Mouse (Mus musculus): Measurements from ENCODE around the gene Rnaseh2b. TPM values are rescaled to one million over a fixed set of nuclear protein-coding genes. Genes with fewer than 3 reads are reported as not detected.

The Rnaseh2b gene
- polyA plus RNA-seq, 1 experiment from 2014 or later, result 74.7 TPM

DNA sequence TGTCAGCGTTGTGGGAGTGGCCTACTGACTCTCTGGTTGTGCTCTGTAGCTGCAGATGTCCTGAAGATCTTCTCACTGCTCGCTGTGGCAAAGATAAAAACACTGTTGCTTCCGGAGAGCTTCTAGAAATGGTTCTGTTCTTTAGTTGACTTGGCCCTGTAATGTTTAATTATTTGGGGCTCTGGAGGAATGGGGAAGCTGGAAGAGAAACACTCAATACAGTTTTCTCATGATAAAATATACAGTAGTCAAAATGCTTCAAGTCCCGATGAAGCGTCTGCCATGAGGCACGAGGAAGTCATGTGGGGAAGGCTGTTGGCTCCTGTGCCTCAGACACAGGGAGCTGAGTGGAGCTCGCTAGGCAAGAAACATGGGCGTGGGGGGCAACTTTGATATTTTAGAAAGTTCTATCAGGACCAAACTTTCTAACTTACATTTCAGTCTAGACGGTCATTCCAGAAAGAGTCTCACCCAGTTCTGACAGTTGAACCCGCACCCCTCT, 50.3 kb downstream of the Rnaseh2b start:
- peak; percentile 78 for ATAC-seq
- WGBS (ENCODE audit: insufficient replicate concordance), result 28% methylated on average over 10 of the region's 10 CpGs

DNA sequence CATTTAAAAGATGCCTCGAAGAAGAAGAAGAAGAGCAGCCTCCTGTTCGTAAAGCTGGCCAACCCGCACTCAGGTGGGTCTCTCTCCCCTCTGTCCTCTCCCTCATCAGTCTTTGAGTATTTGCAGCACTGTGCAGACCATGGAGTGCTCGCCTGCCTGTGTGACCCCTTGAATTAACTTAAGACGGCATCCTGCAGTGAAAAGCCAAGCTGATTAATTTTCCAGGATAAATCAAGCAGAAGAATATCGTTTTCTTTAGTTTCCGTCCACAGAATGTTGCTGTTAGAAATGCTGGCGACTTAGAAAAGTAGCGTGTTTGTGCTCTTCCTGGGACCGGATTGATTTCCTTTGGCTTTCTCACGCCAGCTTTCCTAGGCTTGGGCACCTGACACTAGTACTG, 54.2 kb downstream of the Rnaseh2b start:
- Histone ChIP-seq H3K9me3 (replicated peaks) (no peaks in the 10 kb centered on the region), H3K36me3 (peaks cover 43% of the 10 kb centered on the region), H3K9ac (no peak overlapping the region), H3K4me2 (no peak overlapping the region), H3K4me1 (peaks cover 25% of the 10 kb centered on the region), H3K27me3 (replicated peaks) (no peaks in the 10 kb centered on the region), H3K4me3 (no peak overlapping the region), H3K27ac (no peak overlapping the region)
- ATAC-seq, result no peak
- WGBS (ENCODE audit: insufficient replicate concordance), result 85% methylated on average over 11 of the region's 11 CpGs

More for the DNA sequence above, 50.3 kb downstream of the Rnaseh2b start:
- Histone ChIP-seq H3K4me3 (peak overlapping the region; percentile 8), H3K36me3 (peaks cover 24% of the 10 kb centered on the region), H3K9me3 (replicated peaks) (no peaks in the 10 kb centered on the region), H3K9ac (peak overlapping the region; percentile 32), H3K27ac (peak overlapping the region; percentile 68), H3K4me1 (peaks cover 60% of the 10 kb centered on the region), H3K27me3 (replicated peaks) (no peaks in the 10 kb centered on the region), H3K4me2 (peak overlapping the region; percentile 43)

DNA sequence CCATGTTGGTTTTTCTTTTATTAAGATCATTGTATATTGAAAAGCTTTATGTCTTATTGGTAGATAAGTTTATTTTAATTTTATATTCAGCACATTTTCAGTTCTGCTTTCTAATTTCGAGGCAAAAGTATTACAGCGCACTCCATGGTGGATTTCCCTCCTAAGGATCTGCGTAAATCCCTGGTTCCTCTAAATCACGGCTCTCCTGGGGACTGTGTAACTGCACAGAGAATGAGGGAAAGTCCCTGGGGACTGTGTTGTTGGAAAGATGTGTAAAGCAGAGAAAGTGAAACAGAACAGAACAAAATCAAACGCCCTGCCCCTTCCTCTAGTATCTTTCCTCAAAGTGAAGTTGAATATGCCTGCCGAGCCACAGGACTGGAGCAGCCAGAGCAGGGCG, 54.7 kb downstream of the Rnaseh2b start:
- H3K27ac ChIP-seq, result no peak overlapping the region
- H3K4me1 ChIP-seq, result peaks cover 20% of the 10 kb centered on the region
- no peak overlapping the region for H3K4me2 ChIP-seq
- H3K4me3 ChIP-seq, result no peak overlapping the region
- no peak overlapping the region for H3K9ac ChIP-seq
- no peaks in the 10 kb centered on the region for H3K9me3 ChIP-seq (replicated peaks)
- no peak for ATAC-seq
- H3K27me3 ChIP-seq (replicated peaks), result no peaks in the 10 kb centered on the region
- H3K36me3 ChIP-seq, result peaks cover 48% of the 10 kb centered on the region
- 83% methylated on average over 7 of the region's 7 CpGs for WGBS (ENCODE audit: insufficient replicate concordance)

DNA sequence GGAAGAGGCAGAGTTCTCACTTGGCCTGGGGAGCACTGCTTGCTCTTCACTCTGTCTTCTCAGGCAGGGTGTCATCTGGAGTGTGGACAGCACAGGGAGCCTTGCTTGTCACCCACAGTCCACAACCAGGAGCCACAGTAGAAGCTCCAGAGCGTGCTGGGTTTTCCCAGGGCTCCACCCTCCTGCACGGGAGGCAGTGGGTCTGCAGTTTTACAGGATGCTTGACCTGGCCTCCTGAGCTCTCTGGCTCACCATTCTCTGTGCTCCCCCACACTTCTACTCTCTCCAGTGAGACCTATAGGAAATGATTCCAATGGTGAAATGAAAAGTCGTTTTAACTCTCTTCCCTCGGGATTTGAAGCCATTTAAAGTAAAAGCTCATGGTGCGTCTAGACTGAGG, 57.4 kb downstream of the Rnaseh2b start:
- H3K4me2 ChIP-seq, result no peak overlapping the region
- no peak overlapping the region for H3K9ac ChIP-seq
- H3K36me3 ChIP-seq, result peaks cover 58% of the 10 kb centered on the region
- no peak for ATAC-seq
- H3K27me3 ChIP-seq (replicated peaks), result no peaks in the 10 kb centered on the region
- H3K9me3 ChIP-seq (replicated peaks), result no peaks in the 10 kb centered on the region
- no peak overlapping the region for H3K27ac ChIP-seq
- 81% methylated on average over 5 of the region's 5 CpGs for WGBS (ENCODE audit: insufficient replicate concordance)
- no peaks in the 10 kb centered on the region for H3K4me1 ChIP-seq
- no peak overlapping the region for H3K4me3 ChIP-seq

DNA sequence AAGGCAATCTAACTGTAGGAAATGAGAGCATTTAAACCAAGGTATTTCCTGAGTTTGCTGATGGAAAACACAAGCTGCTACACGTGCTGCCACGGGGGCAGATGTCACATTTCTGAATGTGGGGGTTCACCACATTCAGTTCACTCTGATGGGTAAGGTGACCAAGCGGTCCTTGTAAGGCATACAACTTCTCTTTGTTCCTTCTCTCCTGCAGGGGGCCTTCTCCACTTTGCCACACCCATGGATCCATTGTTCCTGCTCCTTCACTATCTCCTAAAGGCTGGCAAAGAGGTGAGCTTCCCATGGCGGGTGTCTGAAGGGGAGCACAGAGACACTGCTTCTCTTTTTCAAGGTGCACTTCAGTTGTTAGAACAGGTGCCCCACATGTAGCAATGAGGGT, 57.8 kb downstream of the Rnaseh2b start:
- Histone ChIP-seq H3K9me3 (replicated peaks) (no peaks in the 10 kb centered on the region), H3K4me2 (no peak overlapping the region), H3K36me3 (peaks cover 59% of the 10 kb centered on the region), H3K4me3 (no peak overlapping the region), H3K27ac (no peak overlapping the region), H3K27me3 (replicated peaks) (no peaks in the 10 kb centered on the region), H3K4me1 (no peaks in the 10 kb centered on the region), H3K9ac (no peak overlapping the region)
- 69% methylated on average over 4 of the region's 4 CpGs for WGBS (ENCODE audit: insufficient replicate concordance)
- no peak for ATAC-seq

DNA sequence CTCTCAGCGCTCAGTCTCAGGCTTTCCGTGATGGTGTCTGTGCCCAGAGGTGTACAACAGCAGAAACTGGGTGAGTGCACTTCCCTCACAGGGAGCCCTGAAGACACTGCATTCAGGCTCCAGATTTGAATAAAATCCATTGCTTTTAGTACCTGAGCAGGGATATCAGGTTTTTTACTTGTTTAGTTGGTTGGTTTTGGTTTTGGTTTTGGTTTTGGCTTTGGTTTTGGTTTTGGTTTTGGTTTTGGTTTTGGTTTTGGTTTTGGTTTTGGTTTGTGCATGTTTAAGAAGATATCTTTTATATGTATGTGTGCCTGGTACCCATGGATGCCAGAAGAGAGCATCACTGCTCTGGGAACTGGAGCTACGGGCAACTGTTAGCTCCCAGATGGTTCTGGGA, 58.5 kb downstream of the Rnaseh2b start:
- 87% methylated on average over 3 of the region's 3 CpGs for WGBS (ENCODE audit: insufficient replicate concordance)
- Histone ChIP-seq H3K27ac (no peak overlapping the region), H3K9ac (no peak overlapping the region), H3K4me3 (no peak overlapping the region), H3K4me1 (no peaks in the 10 kb centered on the region), H3K27me3 (replicated peaks) (no peaks in the 10 kb centered on the region), H3K36me3 (peaks cover 64% of the 10 kb centered on the region), H3K9me3 (replicated peaks) (no peaks in the 10 kb centered on the region), H3K4me2 (no peak overlapping the region)
- ATAC-seq, result no peak

DNA sequence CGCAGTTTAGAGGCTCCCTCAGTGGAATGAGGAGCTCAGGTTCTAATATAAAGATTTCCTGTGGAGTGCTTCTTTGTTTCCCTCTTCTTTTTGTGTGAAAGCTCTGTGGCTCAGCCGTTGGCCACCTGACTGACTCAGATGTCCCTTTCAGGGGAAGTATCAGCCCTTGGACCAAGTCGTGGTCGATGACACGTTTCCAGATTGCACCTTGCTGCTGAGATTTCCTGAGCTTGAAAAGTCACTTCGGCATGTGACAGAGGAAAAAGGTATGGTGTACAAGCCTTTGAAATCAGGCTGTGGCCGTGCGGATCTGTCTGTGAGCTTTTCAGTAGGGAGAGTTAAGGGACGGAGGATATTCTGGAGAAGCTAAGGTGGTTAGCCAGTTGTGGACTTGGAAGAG, 61.0 kb downstream of the Rnaseh2b start:
- no peak for ATAC-seq
- 77% methylated on average over 9 of the region's 9 CpGs for WGBS (ENCODE audit: insufficient replicate concordance)
- peaks cover 49% of the 10 kb centered on the region for H3K36me3 ChIP-seq

DNA sequence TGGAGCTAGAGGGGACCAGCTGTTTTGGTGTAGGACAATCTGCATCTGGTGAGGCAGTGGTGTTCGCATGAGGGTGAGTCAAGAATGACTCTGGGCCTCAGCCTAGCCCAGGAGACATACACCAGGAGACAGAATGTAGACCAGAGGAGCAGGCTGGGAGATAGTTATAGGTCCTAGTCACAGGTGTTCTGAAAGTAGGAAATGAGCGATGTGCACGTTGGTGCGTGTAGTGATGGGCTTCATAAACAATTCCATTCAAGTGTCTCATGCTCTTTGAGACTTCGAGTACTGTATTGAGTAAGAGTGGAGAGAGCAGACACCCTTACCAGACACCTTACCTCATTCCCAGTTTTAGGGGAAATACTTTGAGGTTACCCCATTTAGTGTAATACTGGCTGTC, 61.4 kb downstream of the Rnaseh2b start:
- Histone ChIP-seq H3K4me1 (no peaks in the 10 kb centered on the region), H3K36me3 (peaks cover 49% of the 10 kb centered on the region), H3K9me3 (replicated peaks) (no peaks in the 10 kb centered on the region), H3K27ac (no peak overlapping the region), H3K27me3 (replicated peaks) (no peaks in the 10 kb centered on the region), H3K9ac (no peak overlapping the region), H3K4me3 (no peak overlapping the region), H3K4me2 (no peak overlapping the region)
- ATAC-seq, result no peak
- WGBS (ENCODE audit: insufficient replicate concordance), result 85% methylated on average over 5 of the region's 5 CpGs

More for the DNA sequence above, 61.0 kb downstream of the Rnaseh2b start:
- Histone ChIP-seq H3K4me3 (no peak overlapping the region), H3K4me2 (no peak overlapping the region), H3K4me1 (no peaks in the 10 kb centered on the region), H3K27me3 (replicated peaks) (no peaks in the 10 kb centered on the region), H3K9ac (no peak overlapping the region), H3K9me3 (replicated peaks) (no peaks in the 10 kb centered on the region), H3K27ac (no peak overlapping the region)

DNA sequence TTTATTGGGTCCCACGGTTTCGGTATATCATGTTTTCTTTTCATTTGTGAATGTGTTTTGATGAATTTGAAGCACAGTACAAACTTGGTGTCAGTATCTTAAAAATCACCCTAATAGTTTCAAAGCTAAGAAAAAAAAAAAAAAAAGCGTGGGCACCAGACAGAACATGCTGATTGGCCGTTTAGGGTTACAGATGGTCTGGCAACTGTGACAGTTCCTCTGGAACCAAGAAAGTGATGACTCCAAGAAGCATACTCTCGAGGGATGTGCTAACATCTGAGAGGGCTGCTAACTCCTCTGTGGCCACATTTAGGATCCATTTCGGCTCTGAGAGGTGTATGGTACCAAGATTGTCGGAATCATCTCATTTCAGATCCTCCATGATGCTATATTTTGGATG, 62.8 kb downstream of the Rnaseh2b start:
- Histone ChIP-seq H3K4me3 (no peak overlapping the region), H3K27ac (no peak overlapping the region), H3K36me3 (peaks cover 45% of the 10 kb centered on the region), H3K9ac (no peak overlapping the region), H3K4me1 (no peaks in the 10 kb centered on the region), H3K27me3 (replicated peaks) (no peaks in the 10 kb centered on the region), H3K4me2 (no peak overlapping the region), H3K9me3 (replicated peaks) (no peaks in the 10 kb centered on the region)
- no peak for ATAC-seq
- WGBS (ENCODE audit: insufficient replicate concordance), result 83% methylated on average over 7 of the region's 7 CpGs

DNA sequence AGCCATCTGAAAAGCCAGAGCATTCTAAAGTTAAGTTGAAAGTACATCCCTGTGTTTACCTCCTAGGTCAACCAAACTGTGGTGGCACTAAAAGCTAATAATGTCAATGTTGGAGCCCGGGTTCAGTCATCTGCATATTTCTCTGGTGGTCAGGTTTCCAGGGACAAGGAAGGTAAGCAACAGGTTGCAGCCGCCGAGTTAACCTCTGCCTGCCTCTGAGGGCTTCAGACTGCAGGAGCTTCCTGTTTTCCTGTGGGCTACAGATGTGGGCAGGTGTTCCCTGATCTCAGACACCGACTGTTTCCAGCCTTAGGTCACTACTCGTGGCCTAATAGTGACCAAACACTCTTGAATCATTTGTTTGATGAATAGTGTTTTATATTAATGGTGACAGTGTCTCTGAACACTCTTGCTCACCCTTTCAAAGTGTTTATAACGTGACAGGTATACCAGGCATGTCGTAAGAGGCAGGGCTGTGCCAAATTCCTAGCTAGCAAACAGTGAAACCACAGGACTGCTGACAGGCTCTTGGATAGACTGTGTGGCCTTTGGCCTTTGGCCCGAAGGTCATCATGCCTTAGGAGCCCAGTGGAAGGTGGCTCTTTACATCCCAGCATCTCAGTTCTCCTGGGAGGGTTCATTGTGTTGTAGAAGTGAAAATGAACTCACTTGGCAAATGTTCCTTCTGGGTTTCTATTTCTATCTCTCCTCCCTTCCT, 69.0 kb downstream of the Rnaseh2b start:
- Histone ChIP-seq H3K27me3 (replicated peaks) (no peaks in the 10 kb centered on the region), H3K36me3 (peaks cover 76% of the 10 kb centered on the region), H3K27ac (no peak overlapping the region), H3K4me1 (no peaks in the 10 kb centered on the region), H3K9ac (no peak overlapping the region), H3K4me3 (no peak overlapping the region), H3K4me2 (no peak overlapping the region), H3K9me3 (replicated peaks) (no peaks in the 10 kb centered on the region)
- WGBS (ENCODE audit: insufficient replicate concordance), result 71% methylated on average over 8 of the region's 8 CpGs
- ATAC-seq, result no peak; the same call in 1 of the 2 replicates

DNA sequence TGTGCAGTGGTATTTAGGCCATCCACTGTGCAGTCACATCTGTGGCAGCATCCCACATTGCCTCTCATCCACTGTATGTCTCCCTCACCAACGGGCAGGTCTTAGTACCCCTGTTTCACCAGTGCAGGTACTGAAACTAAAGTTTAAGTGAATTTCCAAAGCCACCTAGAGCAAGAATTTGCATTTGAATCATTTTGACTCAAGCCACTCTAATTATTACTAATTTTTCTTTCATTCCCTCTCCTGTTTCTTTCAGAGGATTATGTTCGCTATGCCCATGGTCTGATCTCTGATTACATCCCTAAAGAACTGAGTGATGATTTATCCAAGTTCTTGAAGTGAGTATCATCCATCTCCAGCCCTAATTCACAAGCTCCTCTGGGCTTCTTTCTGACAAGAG, 71.4 kb downstream of the Rnaseh2b start:
- H3K9ac ChIP-seq, result no peak overlapping the region
- H3K27ac ChIP-seq, result no peak overlapping the region
- H3K27me3 ChIP-seq (replicated peaks), result no peaks in the 10 kb centered on the region
- H3K4me3 ChIP-seq, result no peak overlapping the region
- no peak for ATAC-seq
- H3K4me2 ChIP-seq, result no peak overlapping the region
- peaks cover 95% of the 10 kb centered on the region for H3K36me3 ChIP-seq
- H3K4me1 ChIP-seq, result no peaks in the 10 kb centered on the region
- no peaks in the 10 kb centered on the region for H3K9me3 ChIP-seq (replicated peaks)
- WGBS (ENCODE audit: insufficient replicate concordance), result 74% methylated on average over 2 of the region's 2 CpGs

DNA sequence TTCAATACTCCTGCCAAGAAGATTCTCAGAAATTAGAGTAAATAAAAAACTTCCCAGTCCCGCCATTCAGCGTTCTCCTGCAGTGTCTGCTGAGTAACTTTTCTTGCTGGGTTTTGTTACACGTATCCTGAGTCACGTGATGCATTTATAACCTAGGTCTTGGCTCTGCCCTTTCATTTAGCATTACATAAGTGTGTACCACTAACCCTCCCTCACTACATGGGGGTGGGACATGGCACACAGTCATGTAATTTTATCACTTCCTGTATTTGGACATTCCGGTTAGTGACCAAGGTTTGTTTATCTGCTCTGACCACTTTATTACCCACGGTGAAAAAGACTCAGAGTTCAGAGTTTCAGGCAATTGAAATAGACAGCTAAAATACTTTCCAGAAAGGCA, 78.4 kb downstream of the Rnaseh2b start:
- no peak overlapping the region for H3K4me3 ChIP-seq
- ATAC-seq, result no peak
- H3K36me3 ChIP-seq, result peaks cover 71% of the 10 kb centered on the region
- H3K4me1 ChIP-seq, result peaks cover 7% of the 10 kb centered on the region
- no peak overlapping the region for H3K27ac ChIP-seq
- H3K9me3 ChIP-seq (replicated peaks), result no peaks in the 10 kb centered on the region
- 73% methylated on average over 6 of the region's 6 CpGs for WGBS (ENCODE audit: insufficient replicate concordance)
- no peak overlapping the region for H3K4me2 ChIP-seq
- no peaks in the 10 kb centered on the region for H3K27me3 ChIP-seq (replicated peaks)
- H3K9ac ChIP-seq, result no peak overlapping the region

DNA sequence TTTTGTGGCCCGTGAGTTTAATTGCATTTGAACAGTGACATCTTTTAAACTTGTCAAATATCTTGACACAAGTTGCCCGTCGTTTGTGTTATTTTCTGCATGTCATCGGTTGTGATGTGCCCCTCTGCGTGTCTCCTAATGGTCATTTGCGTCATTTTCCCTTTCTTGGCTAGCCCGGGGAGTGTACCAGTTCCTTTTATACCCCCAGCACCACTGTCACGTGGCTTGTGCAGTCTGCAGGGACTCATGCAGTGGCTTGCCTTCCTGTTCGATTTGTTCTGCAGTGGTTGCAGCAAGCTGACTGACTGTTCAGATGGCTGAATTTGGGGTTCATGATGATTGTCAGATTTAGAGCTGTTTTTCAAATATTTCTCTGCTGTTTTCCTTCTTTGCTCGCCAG, 81.6 kb downstream of the Rnaseh2b start:
- Histone ChIP-seq H3K9me3 (replicated peaks) (no peaks in the 10 kb centered on the region), H3K4me1 (peaks cover 7% of the 10 kb centered on the region), H3K36me3 (peaks cover 58% of the 10 kb centered on the region), H3K9ac (no peak overlapping the region), H3K4me2 (no peak overlapping the region), H3K27me3 (replicated peaks) (no peaks in the 10 kb centered on the region), H3K27ac (no peak overlapping the region), H3K4me3 (no peak overlapping the region)
- no peak for ATAC-seq
- WGBS (ENCODE audit: insufficient replicate concordance), result 73% methylated on average over 10 of the region's 10 CpGs
